Mouse (Mus musculus) thymus, adult 2 months (tissue): ENCODE data around the gene Ptx4.

Experiments
- CTCF ChIP-seq: fragments of 200-500 bp; IDR thresholded peaks from 2 replicates; pipeline ENCODE4 v1.5.1; 2012; ENCODE audit warnings: mild to moderate bottlenecking, control low read depth, low read length, moderate library complexity, borderline replicate concordance; ENCODE audit not compliant: control insufficient read depth, poor library complexity, insufficient read depth; ENCODE audit errors: extremely low read depth
- POLR2A ChIP-seq: fragments of 200-500 bp; IDR thresholded peaks from 2 replicates; pipeline ENCODE4 v1.6.1; 2012; ENCODE audit warnings: mild to moderate bottlenecking, low read length, control low read depth, moderate library complexity; ENCODE audit not compliant: control insufficient read depth, poor library complexity, insufficient read depth; ENCODE audit errors: extremely low read depth

- no peak for TF ChIP-seq CTCF
- TF ChIP-seq POLR2A, result no peak
Observed at GRCm38 (mm10) chr17:25082887-25083286, 37.7 kb upstream of the Ptx4 start.
